In the genomic region with DNA sequence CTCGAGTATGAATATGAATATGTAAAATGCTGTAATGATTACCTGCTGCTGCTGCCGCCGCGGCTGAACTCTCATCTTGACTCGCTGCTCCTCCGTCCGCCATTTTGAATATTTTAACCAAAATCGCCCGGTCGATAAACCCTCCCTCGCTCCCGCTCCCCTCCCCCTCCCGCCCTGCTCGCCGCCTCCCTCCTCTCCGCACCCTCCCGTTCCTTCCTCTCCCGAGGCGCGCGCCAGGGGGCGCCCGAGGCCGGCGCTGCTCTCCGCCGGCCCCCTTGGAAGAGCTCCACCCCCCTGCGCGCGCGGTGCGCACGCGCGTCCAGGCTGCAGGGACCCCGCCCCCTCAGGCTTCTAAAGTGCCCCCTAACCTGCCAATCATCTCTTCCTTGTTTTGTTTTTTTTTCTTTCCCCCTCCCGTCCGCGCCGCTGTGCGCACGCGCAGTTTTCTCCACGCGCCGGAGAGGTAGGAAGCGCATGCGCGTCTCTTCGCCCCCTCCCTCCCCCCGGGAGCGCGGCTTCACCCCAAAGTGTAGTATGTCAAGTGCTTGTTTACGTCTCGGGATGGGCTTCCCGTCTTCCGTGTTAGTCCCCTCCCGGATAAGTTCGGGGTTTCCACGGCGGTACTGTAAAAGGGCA, we compare ENCODE assay signal across 8 mouse cellular contexts. TPM values are rescaled to one million over a fixed set of nuclear protein-coding genes. Genes with fewer than 3 reads are reported as not detected.
DNase-seq lines count a peak whose midpoint lies in the region; ATAC-seq lines count a peak whose summit lies in the region.

A gene (minus strand): TSS at position 159 of the 636 bp plus-strand sequence.

- no peaks in the 10 kb centered on the region for H3K36me3 ChIP-seq in forebrain, embryonic 14.5 days (ENCODE audit: control insufficient read depth, insufficient read depth, low read length)
- H3K36me3 ChIP-seq in neural tube, embryonic 15.5 days: no peaks in the 10 kb centered on the region

- intact Hi-C loops in heart, postnatal 14 days (cut with DNase I): loop anchor here (10.0 kb wide), 1 partner anchor 372 kb away; a partner anchor contains a TSS

- H3K9ac ChIP-seq in forebrain, embryonic 14.5 days (ENCODE audit: low read length): peak within 1 kb of the TSS; percentile 99
- peak within 1 kb of the TSS; percentile 98 for H3K9ac ChIP-seq in neural tube, embryonic 15.5 days (replicated peaks)

- ATAC-seq in forebrain, embryonic 14.5 days: peak; percentile 85
- ATAC-seq in neural tube, embryonic 15.5 days (ENCODE audit: low FRiP score): peak; percentile 90

- peaks cover 21% of the 10 kb centered on the region; the same call in 1 of the 2 replicates for H3K4me1 ChIP-seq in forebrain, embryonic 14.5 days (ENCODE audit: control insufficient read depth, insufficient read depth, low read length)
- peaks cover 26% of the 10 kb centered on the region for H3K4me1 ChIP-seq in neural tube, embryonic 15.5 days

- peak within 1 kb of the TSS; percentile 98 for H3K4me3 ChIP-seq in forebrain, embryonic 14.5 days (ENCODE audit: low read depth, low read length)
- H3K4me3 ChIP-seq in neural tube, embryonic 15.5 days (replicated peaks): peak within 1 kb of the TSS; percentile 97

- no peaks in the 10 kb centered on the region for H3K27me3 ChIP-seq in forebrain, embryonic 14.5 days (replicated peaks; ENCODE audit: control insufficient read depth, insufficient read depth, low read length)
- H3K27me3 ChIP-seq in neural tube, embryonic 15.5 days (replicated peaks): no peaks in the 10 kb centered on the region; the same call in 1 of the 2 replicates

- H3K4me2 ChIP-seq in forebrain, embryonic 14.5 days (ENCODE audit: low read length): peak within 1 kb of the TSS; percentile 85
- H3K4me2 ChIP-seq in neural tube, embryonic 15.5 days: peak within 1 kb of the TSS; percentile 86

- no peaks in the 10 kb centered on the region for H3K9me3 ChIP-seq in forebrain, embryonic 14.5 days (replicated peaks; ENCODE audit: control insufficient read depth, low read length)
- no peaks in the 10 kb centered on the region for H3K9me3 ChIP-seq in neural tube, embryonic 15.5 days (replicated peaks)

- H3K27ac ChIP-seq in forebrain, embryonic 14.5 days (ENCODE audit: low read depth, low read length): peak within 1 kb of the TSS; percentile 95
- H3K27ac ChIP-seq in neural tube, embryonic 15.5 days (replicated peaks): peak within 1 kb of the TSS; percentile 95

- DNase-seq in ES-CJ7 (ENCODE audit: low read depth, low spot score): peak; percentile 100
- peak; percentile 98 for DNase-seq in cerebellum, adult 11 months
- DNase-seq in forebrain, embryonic 14.5 days (ENCODE audit: low spot score): peak; percentile 99
- peak; percentile 98 to 99 for DNase-seq in heart, postnatal 14 days
- peak; percentile 98 for DNase-seq in layer of hippocampus, adult 11-12 months (ENCODE audit: low spot score)
- DNase-seq in lung, adult 18-20 months: peak; percentile 96 to 97
- peak; percentile 97 for DNase-seq in testis, postnatal 14 days (ENCODE audit: low spot score)

- under 1% methylated on average over 55 of the region's 61 CpGs for WGBS in forebrain, embryonic 14.5 days
- under 1% methylated on average over 50 of the region's 61 CpGs for WGBS in neural tube, embryonic 15.5 days

RNA-seq across cellular contexts. Expression of the gene that starts here (rescaled TPM):
- polyA plus RNA-seq in forebrain, embryonic 14.5 days (2014; fragmentation: Nextera tagmentation; extraction: Ambion mirVana): 14.8 and 22.8 TPM in 2 replicates
- total RNA-seq in heart, postnatal 14 days (2021): 10 to 100 TPM; 12.0 to 15.1 TPM
- 14.7 and 15.3 TPM in 2 replicates for polyA plus RNA-seq in neural tube, embryonic 15.5 days (2015; fragmentation: Nextera tagmentation; extraction: Ambion mirVana)

Comparison
In these comparisons a context has a peak if more than half of its experiments do, and no peak if none do; other contexts are left out.
1. Peak in every context shown above with its lines: DNase-seq, ATAC-seq, H3K4me3 ChIP-seq and H3K27ac ChIP-seq.